ENCODE assay signal across 7 mouse cellular contexts in the genomic region with DNA sequence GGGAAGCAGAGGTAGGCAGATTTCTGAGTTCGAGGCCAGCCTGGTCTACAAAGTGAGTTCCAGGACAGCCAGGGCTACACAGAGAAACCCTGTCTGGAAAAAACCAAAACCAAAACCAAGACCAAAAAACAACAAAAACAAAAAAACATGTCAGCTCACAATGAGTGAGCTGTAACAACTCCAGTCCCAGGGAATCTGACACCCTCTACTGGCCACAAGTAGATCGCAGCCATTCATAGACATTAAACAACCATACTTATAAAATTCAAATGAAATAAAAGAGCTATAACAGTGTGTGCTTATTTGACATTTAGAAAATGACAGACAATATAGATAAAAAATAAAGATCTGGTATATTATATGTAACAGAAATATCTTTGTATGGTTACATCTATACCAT. TPM values are rescaled to one million over a fixed set of nuclear protein-coding genes. Genes with fewer than 3 reads are reported as not detected.
DNase-seq lines count a peak whose midpoint lies in the region; ATAC-seq and TF ChIP-seq lines count a peak whose summit lies in the region.

No protein-coding gene starts in this region.

- H3K9ac ChIP-seq in ES-E14 (ENCODE audit: insufficient read depth, low read depth, low read length, poor library complexity, severe bottlenecking) = no peak overlapping the region
- H3K9ac ChIP-seq in liver, embryonic 13.5 days = no peak overlapping the region

- peak in 1 of 2 experiments; percentile 22 for DNase-seq in layer of hippocampus, adult 2 months (ENCODE audit: low spot score in 2 of 2)
- no peak for DNase-seq in layer of hippocampus, adult 8-10 months (ENCODE audit: low spot score in 2 of 2)
- DNase-seq in ES-E14 (ENCODE audit: low read depth, low spot score) = peak; percentile 19
- peak; percentile 44 for DNase-seq in adipocyte (ENCODE audit: low spot score)
- DNase-seq in liver, embryonic 13.5 days = peak; percentile 13
- peak; percentile 65 for DNase-seq in splenic B cell, adult 2 months (ENCODE audit: low read depth, low spot score)
- no peak for DNase-seq in gastrocnemius, postnatal 10 days

- H3K36me3 ChIP-seq in ES-E14 (ENCODE audit: control insufficient read depth, insufficient read depth, low read length, poor library complexity, severe bottlenecking) = peaks cover 12% of the 10 kb centered on the region
- peaks cover 71% of the 10 kb centered on the region for H3K36me3 ChIP-seq in liver, embryonic 13.5 days
- H3K36me3 ChIP-seq in splenic B cell, adult 2 months (ENCODE audit: control insufficient read depth, insufficient read depth, low read length, poor library complexity, severe bottlenecking) = peaks cover 11% of the 10 kb centered on the region

- no peaks in the 10 kb centered on the region; the same call in 1 of the 2 replicates for H3K9me3 ChIP-seq in ES-E14 (ENCODE audit: control insufficient read depth, insufficient read depth, low read depth, low read length)
- no peaks in the 10 kb centered on the region for H3K9me3 ChIP-seq in liver, embryonic 13.5 days (replicated peaks)

- no peak overlapping the region for H3K4me3 ChIP-seq in layer of hippocampus, adult 2 months
- H3K4me3 ChIP-seq in ES-E14 (ENCODE audit: insufficient read depth in 1 of 2, low read depth in 1 of 2, low read length in 2 of 2, poor library complexity in 1 of 2, severe bottlenecking in 1 of 2) = no peak overlapping the region
- no peak overlapping the region for H3K4me3 ChIP-seq in liver, embryonic 13.5 days (replicated peaks)

- peak; percentile 78 for TF ChIP-seq CTCF in layer of hippocampus, adult 2 months (conservative IDR thresholded peaks at IDR 0.05)

- WGBS in liver, embryonic 13.5 days (ENCODE audit: insufficient replicate concordance) = 83% methylated on average over 2 of the region's 2 CpGs

- in situ Hi-C loops in ES-E14 (cut with MboI; ENCODE audit: low sequenced_read_pairs in 2 of 2, unreplicated experiment in 2 of 2) = no loop called here

- no peaks in the 10 kb centered on the region for H3K27me3 ChIP-seq in liver, embryonic 13.5 days
- H3K27me3 ChIP-seq in splenic B cell, adult 2 months (ENCODE audit: control insufficient read depth, insufficient read depth, low read length, poor library complexity, severe bottlenecking) = no peaks in the 10 kb centered on the region

- H3K27ac ChIP-seq in layer of hippocampus, adult 2 months = no peak overlapping the region
- H3K27ac ChIP-seq in ES-E14 (ENCODE audit: insufficient read depth, low read depth, low read length, poor library complexity, severe bottlenecking) = no peak overlapping the region
- no peak overlapping the region for H3K27ac ChIP-seq in liver, embryonic 13.5 days

- no peak overlapping the region for H3K4me2 ChIP-seq in liver, embryonic 13.5 days

- no peak for ATAC-seq in liver, embryonic 13.5 days (ENCODE audit: low read depth)

- no peaks in the 10 kb centered on the region for H3K4me1 ChIP-seq in ES-E14 (ENCODE audit: control insufficient read depth in 2 of 2, insufficient read depth in 2 of 2, low read length in 2 of 2, poor library complexity in 1 of 2)
- no peaks in the 10 kb centered on the region for H3K4me1 ChIP-seq in liver, embryonic 13.5 days (replicated peaks)

TF ChIP-seq in ES-E14, 5 proteins besides CTCF, POLR2A, EP300 and RAD21:
- TF ChIP-seq ZNF384 (IDR thresholded peaks at IDR 0.05; ENCODE audit: low read depth, low read length) = 0 out of 2 replicates have a peak, but pooled peaks have one; percentile 21
- TF ChIP-seq CHD2 (IDR thresholded peaks at IDR 0.05; ENCODE audit: low read depth, low read length) = no peak

RNA-seq across cellular contexts. Expression of gene Nemf, which starts 23.4 kb away (rescaled TPM):
- total RNA-seq in layer of hippocampus, adult 2 months (2021) = 10 to 100 TPM; 50.0 to 50.2 TPM
- 10 to 100 TPM; 47.0 to 54.0 (median 50.5) TPM for total RNA-seq in layer of hippocampus, adult 8-10 months (2022)
- total RNA-seq in ES-E14 (2012; rRNA removed) = 46.9 and 47.9 TPM in 2 replicates
- polyA plus RNA-seq in liver, embryonic 13.5 days (2015; fragmentation: Nextera tagmentation; extraction: Ambion mirVana) = 47.5 and 56.5 TPM in 2 replicates
- 10 to 100 TPM; 21.3 to 23.4 TPM for total RNA-seq in gastrocnemius, postnatal 10 days (2021)

RNA-seq across cellular contexts. Expression of gene Klhdc2, which starts 37.1 kb away (rescaled TPM):
- 100 to 1,000 TPM; 115 to 125 TPM for total RNA-seq in layer of hippocampus, adult 2 months (2021)
- total RNA-seq in layer of hippocampus, adult 8-10 months (2022) = 100 to 1,000 TPM; 121 to 127 (median 123) TPM
- total RNA-seq in ES-E14 (2012; rRNA removed) = 28.2 and 40.7 TPM in 2 replicates
- polyA plus RNA-seq in liver, embryonic 13.5 days (2015; fragmentation: Nextera tagmentation; extraction: Ambion mirVana) = 102 and 104 TPM in 2 replicates
- 10 to 100 TPM; 76.3 to 87.7 TPM for total RNA-seq in gastrocnemius, postnatal 10 days (2021)

RNA-seq across cellular contexts. Expression of gene Arf6, which starts 38.4 kb away (rescaled TPM):
- 10 to 100 TPM; 50.1 to 50.3 TPM for total RNA-seq in layer of hippocampus, adult 2 months (2021)
- total RNA-seq in layer of hippocampus, adult 8-10 months (2022) = 10 to 100 TPM; 38.7 to 56.0 (median 49.2) TPM
- total RNA-seq in ES-E14 (2012; rRNA removed) = 74.7 and 89.3 TPM in 2 replicates
- 38.2 and 41.6 TPM in 2 replicates for polyA plus RNA-seq in liver, embryonic 13.5 days (2015; fragmentation: Nextera tagmentation; extraction: Ambion mirVana)
- total RNA-seq in gastrocnemius, postnatal 10 days (2021) = 10 to 100 TPM; 42.5 to 52.1 TPM

RNA-seq across cellular contexts. Expression of gene Gm9887, which starts 38.7 kb away (rescaled TPM):
- 1 to 10 TPM in 1 of 2 experiments, under 1 TPM in 1; 0.61 to 1.1 TPM for total RNA-seq in layer of hippocampus, adult 2 months (2021)
- total RNA-seq in layer of hippocampus, adult 8-10 months (2022) = 1 to 10 TPM in 1 of 4 experiments, under 1 TPM in 1, not detected in 2; 0.98 to 1.9 TPM
- 1.4 and 2.6 TPM in 2 replicates for total RNA-seq in ES-E14 (2012; rRNA removed)
- 0.71 and 0.93 TPM in 2 replicates for polyA plus RNA-seq in liver, embryonic 13.5 days (2015; fragmentation: Nextera tagmentation; extraction: Ambion mirVana)
- under 1 TPM; 0.45 to 0.54 TPM for total RNA-seq in gastrocnemius, postnatal 10 days (2021)

Comparison
In these comparisons a context has a peak if more than half of its experiments do, and no peak if none do; other contexts are left out.
1. DNase-seq: peak in ES-E14 (single experiment), adipocyte (single experiment), liver, embryonic 13.5 days (single experiment) and splenic B cell, adult 2 months (single experiment); none in layer of hippocampus, adult 8-10 months (0 of 2) and gastrocnemius, postnatal 10 days (single experiment).